Mouse (Mus musculus): ENCODE measurements around the gene Patz1.

DNA sequence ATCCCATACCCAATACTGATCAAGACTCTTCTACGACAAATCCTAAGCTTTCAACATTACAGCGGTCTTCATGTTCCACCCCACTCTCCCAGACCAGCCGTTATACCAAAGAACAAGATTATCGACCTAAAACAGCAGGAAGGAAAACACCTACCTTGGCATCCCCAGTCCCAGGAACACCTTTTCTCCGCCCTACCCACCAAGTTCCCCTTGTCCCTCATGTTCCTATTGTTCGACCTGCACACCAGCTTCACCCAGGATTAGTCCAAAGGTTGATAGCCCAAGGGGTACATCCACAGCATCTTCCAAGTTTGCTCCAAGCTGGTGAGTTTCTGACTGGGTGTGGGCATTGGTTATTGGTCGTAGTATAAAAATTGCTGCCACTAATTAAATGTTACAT, 46.3 kb upstream of the Patz1 start:
- TF ChIP-seq GATA1 (IDR thresholded peaks at IDR 0.05; ENCODE audit: low read length) (no peak), TAL1 (IDR thresholded peaks at IDR 0.05; ENCODE audit: low read length) (no peak)
